Mouse (Mus musculus) testis, adult 2 months (tissue): ENCODE results near the gene Zfp575.

Experiments
- CTCF ChIP-seq: fragments of 200-500 bp; IDR thresholded peaks from 2 replicates; pipeline ENCODE4 v1.5.1; 2012; ENCODE audit warnings: low read depth, mild to moderate bottlenecking, inconsistent platforms, low read length, moderate library complexity; ENCODE audit not compliant: control insufficient read depth, insufficient read depth, insufficient replicate concordance
- POLR2A ChIP-seq: fragments of 200-500 bp; IDR thresholded peaks from 2 replicates; pipeline ENCODE4 v1.6.1; 2012; ENCODE audit warnings: low read depth, mild to moderate bottlenecking, inconsistent platforms, low read length, moderate library complexity; ENCODE audit not compliant: control insufficient read depth

- TF ChIP-seq POLR2A (no peak), CTCF (no peak)
Measured at GRCm38 (mm10) chr7:24539686-24540085, 47.8 kb downstream of the Zfp575 start.
